Mouse (Mus musculus) adrenal gland, postnatal 10 days (tissue): ENCODE results near the gene Rxfp3. TPM values are rescaled to one million over a fixed set of nuclear protein-coding genes. Genes with fewer than 3 reads are reported as not detected.

ENCODE experiments used
- DNase-seq: peaks from one replicate; pipeline ENCODE4 v3.0.0; 2021; ENCODE audit warnings: mixed read lengths
- long read RNA-seq, 2 experiments: library from polyadenylated mRNA; stranded (forward); transcript quantifications; one replicate each; pipeline ENCODE4 v2.0.0; 2021
- total RNA-seq, 2 experiments: library from RNA; stranded (reverse); gene quantifications; 2 replicates each; pipeline ENCODE4 v1.2.3; 2021

Rxfp3 gene
- total RNA-seq = not detected
- long read RNA-seq, experiment 1 = 0 reads
- long read RNA-seq, experiment 2 = 0 reads

DNA sequence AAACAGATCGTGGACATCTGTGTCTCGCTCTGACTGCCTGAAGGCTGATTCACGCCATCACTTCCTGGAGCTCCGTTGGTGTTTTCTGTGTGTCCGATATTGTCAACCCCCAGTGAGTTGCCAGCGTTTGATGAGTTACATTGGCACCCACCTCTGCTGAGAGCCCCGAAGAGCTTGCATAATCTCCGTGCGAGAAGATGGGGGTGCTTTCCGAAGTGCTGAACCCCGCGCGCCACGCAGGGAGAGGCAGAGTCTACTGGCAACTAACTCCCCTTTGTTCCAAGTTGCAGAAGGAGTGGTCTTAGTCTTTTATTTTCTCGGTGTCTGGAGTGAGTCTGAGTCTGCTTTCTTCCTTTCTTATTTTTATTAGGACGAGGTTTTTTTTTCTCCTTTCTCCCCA is at the start of gene Rxfp3:
Rxfp3 (minus strand) TSS at position 281 of the 400 bp plus-strand sequence.
- no peak for DNase-seq

DNA sequence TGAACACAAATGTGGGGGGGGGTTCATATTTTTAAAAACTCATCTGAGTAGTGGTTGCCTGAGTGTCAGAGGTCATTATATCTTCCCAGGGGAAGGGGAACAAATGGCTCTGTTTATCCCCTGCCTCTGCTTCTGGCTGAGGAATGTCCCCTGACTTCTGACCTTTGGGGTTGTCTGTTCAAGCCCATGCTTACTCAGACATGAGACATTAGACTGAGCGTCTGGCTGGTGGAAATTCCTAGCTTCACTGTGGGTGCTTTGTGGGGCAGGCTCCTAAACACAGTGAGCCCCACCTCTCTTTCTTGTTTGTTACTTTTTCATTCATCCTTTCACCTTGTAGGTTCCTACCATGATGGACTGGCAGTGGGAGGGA is 47.2 kb upstream of the Rxfp3 start:
- no peak for DNase-seq

DNA sequence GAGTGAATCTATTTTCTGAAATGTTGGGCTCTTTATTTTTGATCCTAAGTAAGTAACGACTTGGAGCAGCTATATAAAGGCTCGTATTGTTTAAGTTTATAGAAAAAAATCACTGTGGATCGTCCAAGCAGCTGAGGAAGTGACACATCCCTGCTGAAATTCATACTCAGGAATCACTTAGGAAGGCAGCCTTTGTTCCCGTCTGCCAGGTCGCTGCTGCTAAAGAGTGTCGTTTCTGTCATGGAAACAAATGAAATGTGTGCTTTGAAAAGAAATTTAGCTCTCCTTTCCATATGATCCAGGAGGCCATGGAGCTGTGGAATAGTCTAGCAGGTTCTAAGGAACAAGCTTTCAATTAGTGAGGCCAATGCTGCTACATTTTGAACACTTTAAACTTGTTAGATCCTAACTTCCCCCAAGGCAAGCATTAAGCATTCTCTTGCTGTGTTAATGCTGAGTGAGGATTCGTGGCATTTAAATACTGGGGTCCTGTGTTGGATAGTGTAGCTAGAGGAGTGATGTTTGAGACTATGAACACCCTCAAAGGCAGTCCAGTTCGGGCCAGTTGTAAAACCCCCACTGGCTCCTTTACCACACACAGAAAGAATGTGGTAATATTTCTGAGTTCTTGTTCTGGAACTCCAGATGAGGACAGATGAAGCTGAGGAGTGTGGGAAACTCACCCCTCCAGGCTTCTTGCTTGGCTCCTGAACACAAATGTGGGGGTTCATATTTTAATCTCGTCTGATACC is 46.6 kb upstream of the Rxfp3 start:
- DNase-seq = no peak

DNA sequence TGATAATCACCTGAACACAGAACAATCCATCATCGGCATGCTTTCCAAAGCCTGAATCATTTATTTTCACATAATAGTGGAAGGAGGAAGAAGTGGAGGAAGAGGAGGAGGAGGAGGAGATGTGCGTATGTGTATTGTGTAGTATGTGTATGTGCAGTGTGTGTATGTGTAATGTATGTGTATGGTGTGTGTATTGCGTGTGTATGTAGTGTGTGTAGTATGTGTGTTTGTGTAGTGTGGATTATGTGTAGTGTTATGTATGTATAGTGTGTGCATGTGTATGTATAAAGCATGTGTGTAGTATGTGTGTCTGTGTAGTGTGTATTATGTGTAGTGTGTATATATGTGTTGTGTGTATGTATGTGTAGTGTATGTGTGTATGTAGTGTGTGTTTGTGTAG is 45.9 kb upstream of the Rxfp3 start:
- DNase-seq = no peak

DNA sequence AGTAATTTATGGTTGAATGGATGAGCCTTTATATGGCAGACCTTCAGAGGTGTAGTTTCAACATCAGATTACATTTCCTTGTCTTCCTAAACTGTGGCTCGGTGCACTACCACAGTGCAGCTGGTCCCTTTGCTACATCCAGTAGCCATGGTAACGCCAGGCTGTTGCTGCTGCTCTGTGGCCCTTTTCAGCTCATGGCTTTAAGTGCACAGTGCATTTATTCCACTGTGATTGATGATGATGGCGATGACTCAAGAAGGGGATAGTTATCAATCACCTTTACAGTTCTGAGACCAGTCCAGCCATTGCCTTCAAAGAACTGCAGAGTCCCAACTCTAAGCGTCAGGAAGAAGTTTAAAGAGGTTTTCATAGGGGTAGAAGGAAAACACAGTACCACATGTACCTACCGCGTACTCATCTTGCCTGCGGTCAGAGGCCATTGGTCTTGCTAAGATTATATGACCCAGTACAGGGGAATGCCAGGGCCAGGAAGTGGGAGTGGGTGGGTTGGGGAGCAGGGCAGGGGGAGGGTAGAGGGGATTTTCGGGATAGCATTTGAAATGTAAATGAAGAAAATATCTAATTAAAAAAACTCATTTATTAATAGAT is 45.3 kb upstream of the Rxfp3 start:
- no peak for DNase-seq

DNA sequence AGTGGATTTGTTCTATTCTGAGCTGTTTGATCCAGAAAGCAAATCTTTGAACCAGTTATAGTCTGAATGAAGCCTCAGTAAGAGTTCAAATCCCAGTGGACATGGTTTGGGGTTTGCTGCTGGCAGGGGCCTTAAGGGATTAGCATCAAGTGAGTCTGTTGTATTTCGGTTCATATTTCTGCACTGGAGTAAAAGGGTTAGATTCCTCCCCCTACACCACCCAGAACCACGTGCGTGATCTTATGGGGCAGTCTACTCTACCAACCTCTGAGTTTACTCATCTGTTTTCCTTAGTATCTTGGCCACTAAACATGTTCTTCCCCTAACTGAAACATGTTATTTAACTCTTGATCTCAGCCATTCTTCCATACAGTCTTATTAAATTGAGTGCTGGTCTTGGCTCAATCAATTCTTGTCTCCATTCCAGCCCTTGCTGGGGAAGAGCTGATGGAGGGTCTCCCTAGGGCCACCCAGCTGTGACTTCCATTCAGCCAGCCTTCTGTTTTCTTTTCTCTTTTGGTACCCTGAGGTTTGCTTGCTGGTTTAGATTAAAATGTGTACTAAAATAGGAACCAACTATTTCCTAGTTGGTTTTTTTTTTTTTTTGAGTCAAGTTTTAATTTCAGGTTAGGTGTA is 38.1 kb upstream of the Rxfp3 start:
- DNase-seq = no peak

DNA sequence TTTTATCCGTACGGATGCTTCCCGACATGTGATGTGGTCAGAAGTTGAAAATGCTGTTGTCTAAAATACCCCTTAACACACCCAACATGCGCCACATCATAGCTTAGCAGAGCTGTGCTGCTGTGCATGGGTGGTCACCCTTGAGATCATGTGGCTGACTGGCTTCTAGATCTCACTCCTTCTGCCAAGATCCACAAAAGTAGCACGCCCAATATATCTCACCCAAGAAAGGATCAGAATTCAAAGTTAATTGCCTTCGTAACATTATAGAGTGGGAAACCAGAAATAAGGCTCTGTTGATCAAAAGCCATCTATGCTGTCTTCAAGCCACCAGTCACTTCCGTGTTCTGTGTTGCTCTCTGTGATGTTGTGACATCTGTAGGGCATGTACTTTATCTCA is 30.1 kb upstream of the Rxfp3 start:
- DNase-seq = no peak

DNA sequence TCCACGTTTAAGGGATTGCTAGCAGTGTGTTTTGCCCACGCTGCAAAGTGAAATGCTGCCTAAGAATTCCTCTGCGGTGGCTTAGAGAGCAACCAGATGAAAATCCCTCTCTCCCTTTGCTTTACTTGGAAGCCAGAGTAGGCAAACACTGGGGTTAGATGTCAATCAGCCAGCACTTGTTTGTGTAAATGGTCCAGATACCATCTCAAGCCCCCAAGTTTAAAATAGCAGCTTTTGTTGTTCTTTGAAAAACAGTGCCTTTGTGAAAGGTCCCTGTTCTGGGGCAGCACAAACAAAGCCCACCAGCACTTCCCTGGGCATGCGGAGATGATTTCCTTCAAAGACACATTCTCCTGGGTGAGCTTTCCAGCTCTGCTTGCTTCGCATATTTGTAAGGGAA is 28.5 kb upstream of the Rxfp3 start:
- DNase-seq = no peak

DNA sequence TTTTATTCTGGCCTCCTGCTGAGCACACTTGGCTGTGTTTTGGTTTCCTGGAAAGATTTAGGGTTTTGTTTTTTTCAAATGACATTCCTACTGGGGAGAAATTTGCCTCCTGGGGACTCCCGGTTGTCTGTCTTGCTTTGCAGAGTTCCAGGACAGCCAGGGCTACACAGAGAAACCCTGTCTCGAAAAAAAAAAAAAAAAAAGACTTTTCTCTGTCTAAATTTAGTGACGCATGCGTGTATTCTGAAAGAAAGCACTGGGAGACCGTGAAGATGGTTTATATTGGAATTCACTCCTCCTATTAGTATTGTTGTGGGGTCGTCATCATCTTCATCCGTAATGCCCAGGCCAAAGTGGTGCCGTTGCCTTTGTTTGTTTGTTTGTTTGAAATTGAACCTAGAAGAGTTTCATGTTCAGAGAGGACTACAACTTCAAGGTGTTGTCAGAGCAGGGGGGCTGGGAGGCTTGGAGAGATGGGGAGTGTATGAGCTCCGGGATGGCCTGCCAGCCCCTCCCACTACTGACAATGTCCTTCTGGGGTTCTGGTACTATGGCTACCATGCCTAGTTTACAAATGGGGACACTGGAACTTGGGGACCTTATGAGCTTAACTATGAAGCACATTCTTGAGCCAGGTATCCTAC is 27.9 kb upstream of the Rxfp3 start:
- DNase-seq = peak; percentile 6

DNA sequence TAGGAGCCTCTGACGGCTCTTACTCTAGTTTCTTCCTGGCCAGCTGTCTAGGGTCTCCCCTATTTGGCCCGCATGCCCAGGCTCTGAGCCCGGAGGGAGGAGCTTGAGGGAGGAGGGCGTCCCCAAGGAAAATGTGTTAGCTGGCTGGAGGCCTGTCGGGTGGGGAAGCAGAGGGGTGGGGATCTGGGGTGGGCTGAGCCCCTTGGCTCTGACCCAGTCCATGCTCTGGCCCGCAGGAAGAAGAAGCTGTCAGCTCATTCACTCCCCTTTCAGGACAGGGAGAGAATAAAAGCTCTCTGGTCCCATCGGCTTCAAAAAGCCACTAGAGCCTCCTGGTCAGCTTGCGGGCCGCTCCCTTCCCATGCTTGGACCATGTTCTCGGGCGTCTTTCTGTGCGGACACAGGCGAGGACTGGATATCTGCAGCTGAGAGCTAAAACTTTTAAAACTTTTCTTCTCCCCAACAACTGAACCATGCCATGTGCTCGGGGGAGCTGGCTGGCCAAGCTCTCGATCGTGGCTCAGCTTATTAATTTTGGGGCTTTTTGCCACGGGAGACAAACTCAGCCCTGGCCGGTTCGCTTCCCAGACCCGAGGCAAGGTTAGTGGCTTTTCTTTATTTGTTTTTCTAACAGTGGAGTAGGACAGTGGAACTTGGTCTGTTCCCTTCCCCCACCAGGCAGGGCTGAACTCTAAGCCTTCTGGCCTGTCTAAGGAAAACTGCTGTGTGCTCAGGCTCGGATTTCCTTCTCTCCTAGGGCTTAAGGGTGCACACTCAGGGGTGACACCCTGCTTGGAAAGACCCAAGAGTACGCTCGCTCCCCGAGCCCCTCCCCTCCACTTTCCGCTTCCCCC is 27.0 kb upstream of the Rxfp3 start, which contains the start of gene Adamts12:
Adamts12 (plus strand) TSS at position 233 of the 854 bp plus-strand sequence.
- DNase-seq = peak; percentile 74

DNA sequence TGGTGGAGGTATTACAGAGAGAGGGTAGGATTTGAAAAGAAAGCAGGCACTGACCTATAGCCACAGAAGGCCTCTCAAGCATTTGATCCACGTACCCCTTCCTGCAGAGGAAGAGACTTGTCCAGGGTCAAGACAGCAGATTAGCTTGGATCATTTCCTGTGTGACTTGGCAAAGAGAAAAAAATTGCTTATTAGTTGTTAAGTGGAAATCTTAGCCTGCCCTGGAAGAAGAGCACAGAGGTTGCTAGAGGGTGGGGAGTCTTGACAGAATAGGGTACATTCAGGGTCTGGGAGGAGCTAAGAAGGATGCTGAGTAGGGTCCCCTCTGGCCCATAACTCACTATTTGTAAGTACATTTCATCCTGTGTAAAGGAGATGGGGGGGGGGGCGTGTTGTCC is 26.4 kb upstream of the Rxfp3 start:
- peak; percentile 10 for DNase-seq

DNA sequence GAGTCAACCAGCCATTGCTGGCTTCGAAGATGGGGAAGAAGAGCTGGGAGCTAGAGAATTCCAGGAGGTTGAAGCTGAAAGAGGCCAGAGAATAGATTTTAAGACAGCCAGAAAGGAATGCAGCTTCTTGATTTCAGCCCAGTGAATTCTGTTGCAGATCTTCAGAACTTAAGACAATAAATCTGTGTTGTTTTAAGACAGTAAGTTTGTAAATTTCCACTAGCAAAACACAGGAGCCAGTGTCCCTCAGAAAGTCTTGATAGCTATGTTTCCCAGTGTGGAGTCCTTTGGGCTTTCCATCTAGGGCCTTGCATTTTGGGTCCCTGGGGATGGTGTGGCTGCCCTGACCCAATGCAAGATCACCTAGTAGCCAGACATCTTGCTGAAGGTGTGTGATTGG is 25.1 kb upstream of the Rxfp3 start:
- DNase-seq = peak; percentile 20

DNA sequence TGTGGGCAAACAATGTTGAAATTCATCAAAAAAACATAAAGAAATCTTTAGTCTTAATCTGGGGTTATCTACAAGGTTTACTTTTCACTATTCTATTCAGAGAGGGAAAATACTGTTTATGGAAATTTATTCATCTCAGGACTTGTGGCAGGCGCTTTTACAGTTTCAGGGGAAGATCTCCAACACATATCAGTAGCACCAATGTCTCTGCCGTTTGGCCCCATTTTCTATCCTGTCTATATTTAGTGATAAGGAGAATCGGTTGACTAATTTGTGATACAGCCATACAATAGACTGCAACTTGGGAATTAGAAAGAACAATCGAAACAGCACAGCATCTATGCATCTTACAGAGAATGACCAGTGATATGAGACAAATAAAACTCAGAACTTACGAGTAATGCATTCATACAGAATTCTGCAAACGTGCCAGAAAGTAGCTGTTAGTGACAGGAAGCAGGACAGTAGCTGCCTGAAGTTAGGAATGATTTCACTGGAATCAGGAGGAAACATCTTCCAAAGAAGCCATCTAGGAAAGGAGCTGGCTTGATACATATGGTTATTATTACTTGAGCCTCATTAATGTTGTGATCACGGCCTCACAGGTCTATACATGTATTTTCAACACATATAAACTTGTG is 16.8 kb upstream of the Rxfp3 start:
- DNase-seq = no peak

DNA sequence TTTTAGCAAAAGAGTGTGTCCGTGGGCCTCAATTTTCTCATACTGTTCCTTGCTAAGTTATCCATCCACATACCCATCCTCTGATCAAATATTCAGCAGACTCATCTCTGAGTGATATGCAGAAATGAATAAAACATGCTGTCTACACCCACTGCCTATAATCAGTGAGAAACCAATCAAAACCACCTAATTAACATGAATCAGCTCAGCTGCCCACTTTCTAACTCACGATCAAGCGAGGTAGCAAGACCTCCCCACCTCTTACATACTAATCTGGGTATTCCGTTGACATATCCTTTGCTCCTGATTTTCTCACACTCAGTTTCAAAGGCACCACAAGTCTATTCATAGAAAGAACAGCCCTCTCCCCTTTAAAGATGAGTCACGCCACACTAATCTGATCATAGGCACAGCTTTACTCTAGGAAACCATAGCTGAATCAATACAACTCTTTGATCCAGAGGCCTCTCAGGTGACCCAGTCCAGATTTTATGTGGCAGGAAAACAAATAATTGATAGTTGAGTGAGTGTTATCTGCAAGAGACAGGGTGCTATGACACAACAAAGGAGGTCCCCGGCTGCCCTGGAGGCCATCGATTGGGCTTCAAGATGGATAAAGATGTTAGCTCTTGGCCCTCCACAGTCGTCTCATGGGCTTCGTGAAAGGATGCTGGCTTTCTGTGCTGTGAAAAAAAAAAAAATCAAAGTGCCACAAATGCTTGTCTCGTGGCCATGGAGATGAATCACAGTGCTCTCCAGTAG is 16.1 kb upstream of the Rxfp3 start:
- DNase-seq = no peak

DNA sequence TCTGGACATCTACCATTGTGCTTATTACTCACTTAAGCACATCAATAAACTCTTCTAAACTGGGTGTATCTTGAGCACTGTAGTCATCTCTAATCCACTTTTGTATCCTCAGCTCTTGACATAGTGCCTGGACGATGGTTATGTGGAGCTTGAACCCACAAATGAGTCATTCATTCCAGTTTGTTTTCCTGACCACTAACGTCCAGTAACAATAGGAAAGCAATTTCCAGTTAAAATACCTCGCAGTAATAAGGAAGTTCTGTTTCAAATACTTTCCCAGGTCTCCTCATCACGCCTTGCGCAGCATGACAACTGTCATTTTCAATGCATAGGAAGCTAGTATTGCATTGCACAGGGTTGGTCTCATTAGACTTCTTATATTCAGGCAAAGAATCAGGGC is 5.0 kb upstream of the Rxfp3 start:
- DNase-seq = no peak

DNA sequence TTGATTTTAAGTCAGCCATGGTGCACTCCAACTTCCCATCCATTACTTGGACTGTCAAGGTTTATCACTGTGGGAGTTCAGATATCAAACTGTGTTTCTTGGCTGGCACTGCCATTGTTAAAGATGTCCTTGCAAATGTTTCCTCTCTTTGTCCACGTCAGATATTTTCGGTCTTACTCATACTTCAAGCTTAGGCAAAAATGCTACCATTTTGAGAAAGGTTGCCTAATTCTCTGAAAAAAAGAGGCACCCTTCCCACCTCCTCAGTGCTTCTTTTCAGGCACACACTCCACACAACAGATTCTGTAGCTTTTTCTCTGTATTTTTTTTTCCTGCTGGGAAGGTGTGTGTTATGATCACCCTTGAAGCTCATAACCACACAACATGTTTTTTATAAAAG is 3.4 kb upstream of the Rxfp3 start:
- DNase-seq = no peak

DNA sequence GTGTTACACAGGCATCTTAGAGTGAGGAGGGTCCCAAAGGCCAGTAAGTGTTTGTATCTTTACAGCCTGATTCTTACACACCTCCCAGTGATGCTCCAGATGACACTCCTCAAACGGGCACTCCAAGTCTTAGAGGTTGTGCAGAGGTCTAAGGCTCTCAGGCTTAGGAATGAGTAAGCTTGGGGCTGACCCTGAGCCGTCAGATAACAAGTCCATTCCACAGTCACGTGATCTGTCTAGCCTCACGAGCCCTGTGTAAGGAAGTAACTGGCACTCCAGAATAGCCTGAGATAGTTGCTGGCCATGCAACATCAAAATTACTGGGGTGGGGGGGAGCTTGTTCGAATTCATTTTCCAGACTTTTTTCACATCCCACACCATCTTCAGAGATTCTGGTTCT is 2.3 kb upstream of the Rxfp3 start:
- no peak for DNase-seq

DNA sequence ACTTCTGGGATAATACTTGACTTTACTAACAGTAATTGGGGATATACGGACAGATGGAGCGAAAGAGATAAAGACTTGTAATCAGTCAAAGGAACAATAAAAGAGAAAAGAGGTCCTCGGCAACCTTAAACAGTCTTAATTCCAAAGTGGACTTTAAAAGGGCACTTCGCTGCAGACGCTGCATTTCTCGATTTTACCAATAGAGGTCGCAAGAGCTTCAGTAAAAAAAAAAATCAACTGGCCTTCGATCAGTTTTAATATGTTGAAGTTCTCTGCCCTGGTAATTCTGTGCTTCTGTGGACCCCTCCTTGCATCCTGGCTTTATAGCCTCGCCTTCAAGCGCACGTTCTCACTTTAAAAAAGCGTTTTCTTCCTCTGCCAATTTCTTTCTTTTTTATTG is 685 bp upstream of the Rxfp3 start:
- DNase-seq = peak; percentile 57

DNA sequence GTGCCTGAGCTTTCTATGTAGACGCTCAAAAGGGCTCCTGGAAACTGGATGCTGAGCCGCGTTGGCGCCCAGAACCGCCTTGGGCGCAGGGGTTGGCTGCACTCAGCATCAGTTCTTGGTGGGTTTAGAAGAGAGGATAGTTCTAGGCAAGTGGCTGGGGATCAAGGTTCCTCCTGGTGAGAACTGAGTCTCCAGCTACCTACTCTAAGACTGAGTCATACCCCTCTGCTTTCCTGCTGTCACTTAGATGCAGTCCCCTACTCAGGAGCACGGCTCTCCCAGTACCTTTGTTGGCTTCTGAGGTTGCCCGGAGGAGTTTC is 455 bp downstream of the Rxfp3 start:
- no peak for DNase-seq

DNA sequence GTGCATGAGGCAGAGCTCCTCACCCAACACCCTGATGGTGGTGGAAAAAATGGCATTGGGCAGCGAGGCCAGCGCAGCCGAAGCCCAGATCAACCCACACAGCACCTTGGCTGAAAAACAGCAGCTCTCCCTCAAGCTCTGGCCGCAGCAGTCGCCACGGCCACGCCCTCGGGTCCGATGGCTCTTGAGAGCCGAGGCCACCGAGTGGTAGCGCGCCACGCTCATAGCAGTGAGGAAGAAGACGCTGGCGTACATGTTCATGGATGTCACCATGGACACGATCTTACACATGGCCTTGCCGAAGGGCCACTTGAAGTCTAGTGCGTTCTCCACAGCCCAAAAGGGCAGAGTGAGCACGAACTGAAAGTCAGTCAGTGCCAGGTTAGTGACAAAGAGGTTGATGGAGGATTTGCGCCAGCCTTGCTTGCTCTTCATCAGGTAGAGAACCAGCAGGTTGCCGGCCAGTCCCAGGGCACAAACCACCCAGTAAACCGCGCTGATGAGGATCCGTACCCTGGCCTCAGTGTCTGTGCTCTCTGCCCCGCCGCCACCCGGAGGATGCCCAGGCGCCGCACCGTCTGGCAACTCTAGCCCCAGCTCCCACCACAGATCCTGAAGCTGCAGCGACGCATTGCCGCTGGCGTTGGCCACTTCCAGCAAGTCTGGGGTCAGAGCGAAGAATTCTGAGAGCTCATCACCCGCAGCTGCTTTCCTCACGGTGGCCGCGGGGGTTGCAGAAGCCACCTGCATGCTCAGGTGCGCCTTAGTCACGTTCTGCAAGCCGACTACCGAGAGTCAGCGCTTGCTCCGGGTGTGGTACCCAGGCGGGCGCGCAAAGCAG is 1.0 kb downstream of the Rxfp3 start:
- DNase-seq = peak; percentile 23
